Mouse (Mus musculus): Measurements from ENCODE around the gene Car3.

Car3 gene

GRCm38 (mm10) chr3:14903380-14903779 is 40.1 kb downstream of the Car3 start:
- ATAC-seq (ENCODE audit: insufficient number of reproducible peaks, low FRiP score, low TSS enrichment) = no peak

GRCm38 (mm10) chr3:14904165-14904564 is 40.9 kb downstream of the Car3 start:
- no peak for ATAC-seq (ENCODE audit: insufficient number of reproducible peaks, low FRiP score, low TSS enrichment)

- ATAC-seq (ENCODE audit: insufficient number of reproducible peaks, low FRiP score, low TSS enrichment) = no peak
These were observed 44.0 kb downstream of the Car3 start for GRCm38 (mm10) chr3:14907271-14907670.

- no peak for ATAC-seq (ENCODE audit: insufficient number of reproducible peaks, low FRiP score, low TSS enrichment)
These were observed 48.8 kb downstream of the Car3 start for GRCm38 (mm10) chr3:14911992-14912582.

GRCm38 (mm10) chr3:14913774-14914173 is 50.5 kb downstream of the Car3 start:
- ATAC-seq (ENCODE audit: insufficient number of reproducible peaks, low FRiP score, low TSS enrichment) = no peak

- ATAC-seq (ENCODE audit: insufficient number of reproducible peaks, low FRiP score, low TSS enrichment) = no peak
These were observed 52.0 kb downstream of the Car3 start for GRCm38 (mm10) chr3:14915355-14915754.

- ATAC-seq (ENCODE audit: insufficient number of reproducible peaks, low FRiP score, low TSS enrichment) = no peak
These were observed 53.9 kb downstream of the Car3 start for GRCm38 (mm10) chr3:14917261-14917660.
